Mouse (Mus musculus) left cerebral cortex, postnatal 36 days (tissue): ENCODE data around the gene Metrn. TPM values are rescaled to one million over a fixed set of nuclear protein-coding genes. Genes with fewer than 3 reads are reported as not detected.
A peak's percentile ranks its signal among the peaks of the same experiment; 100 is the strongest.

Experiments
- DNase-seq, 2 experiments: peaks; one replicate each; pipeline ENCODE4 v3.0.0; 2021 to 2022; ENCODE audit warnings: low spot score in 2 of 2, mixed read lengths in 1 of 2
- intact Hi-C: fragments of 180-260 bp; cut with DNase I; formaldehyde crosslinking; loops from one replicate; pipeline ENCODE4 v1.15.1; 2025
- microRNA-seq: library from miRNA; unstranded; fragments of <30 nt; microRNA quantifications from one replicate; pipeline ENCODE4 v1.2.0, GENCODE M21; 2022
- total RNA-seq, 2 experiments: library from RNA; stranded (reverse); gene quantifications; 2 replicates each; pipeline ENCODE4 v1.2.3; 2021

Metrn gene
- total RNA-seq, 2 experiments from 2014 or later: 80.7 to 96.2 TPM

DNA sequence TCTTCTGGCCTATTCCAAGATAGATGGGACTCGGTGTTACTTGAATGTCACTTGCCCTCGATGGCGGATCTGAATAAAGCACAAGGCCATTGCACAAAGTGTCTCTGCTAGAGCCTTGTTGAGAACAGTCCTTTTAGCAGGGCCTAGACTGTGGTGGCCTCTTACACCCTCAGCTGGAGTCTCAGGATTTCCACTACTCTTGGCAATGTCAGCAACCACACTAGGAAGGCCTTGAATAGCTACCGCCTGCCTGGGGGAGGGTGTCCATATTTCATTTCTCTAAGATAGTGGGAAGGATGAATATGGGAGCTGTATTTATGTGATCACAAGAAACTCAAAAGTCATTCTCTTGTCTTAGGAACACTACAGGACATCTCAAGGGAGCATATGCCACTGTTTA, 48.7 kb downstream of the Metrn start:
- intact Hi-C loops: no loop called here
- no peak for DNase-seq

DNA sequence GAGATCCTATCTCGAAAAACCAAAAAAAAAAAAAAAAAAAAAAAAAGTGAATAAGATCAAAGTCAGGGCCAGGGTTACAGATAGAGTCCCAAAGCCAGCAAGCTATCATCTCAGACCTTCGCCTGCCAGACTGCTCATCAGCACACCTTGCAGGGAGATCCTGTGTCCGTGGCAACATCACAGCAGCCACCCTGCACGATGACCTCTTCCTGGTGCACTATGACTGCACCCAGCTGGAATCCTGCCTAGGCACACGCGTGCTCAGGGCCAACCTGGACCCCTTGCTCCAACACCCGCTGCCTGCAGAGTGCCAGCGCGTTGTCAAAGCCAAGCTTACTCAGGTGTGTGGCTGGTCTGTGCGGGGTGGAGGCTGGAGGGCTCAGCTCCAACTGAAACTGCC, 52.6 kb downstream of the Metrn start:
- intact Hi-C loops: no loop called here
- DNase-seq: no peak

DNA sequence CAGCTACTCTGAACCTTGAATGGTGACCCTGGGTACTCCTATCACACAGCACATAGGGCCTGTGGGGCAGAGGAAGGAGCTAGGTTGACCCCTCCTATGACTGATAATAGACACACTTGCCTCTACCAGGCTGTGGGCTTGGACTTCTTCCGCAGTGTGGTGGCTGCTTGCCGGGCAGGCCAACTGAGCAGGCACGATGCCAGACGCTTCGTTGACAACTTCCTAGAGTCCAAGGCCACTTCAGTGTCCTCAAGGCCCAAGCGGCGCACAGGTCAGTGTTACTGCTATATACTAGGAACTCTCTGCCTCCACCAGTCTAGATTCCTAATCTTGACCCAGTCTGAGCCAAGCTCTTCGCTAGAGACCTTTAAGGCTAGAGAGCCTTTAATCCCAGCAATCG, 53.1 kb downstream of the Metrn start:
- no peak for DNase-seq
- intact Hi-C loops: no loop called here

Small RNA genes within 50 kb of the gene (microRNA-seq; reads per million reads assigned to microRNA genes)
- gene Gm25083 (not detected), gene Mir3082 (4.3 reads per million, percentile 12 among the genes with 10 or more reads in this experiment), gene Mir6966 (2.8 reads per million, percentile 5 among the genes with 10 or more reads in this experiment)

Other genes with a start within 250 kb of the Metrn start
- gene Sox8, start 226.4 kb downstream of the Metrn start, total RNA-seq: 10 to 100 TPM; 42.8 to 65.3 TPM
- gene Lmf1, start 218.1 kb downstream of the Metrn start, total RNA-seq: 10 to 100 TPM; 22.1 to 26.7 TPM
- gene Gng13, start 80.0 kb downstream of the Metrn start, total RNA-seq: 100 to 1,000 TPM; 154 to 195 TPM
- gene Chtf18, start 69.7 kb downstream of the Metrn start, total RNA-seq: 1 to 10 TPM; 2.9 to 3.7 TPM
- 10 to 100 TPM; 49.5 to 58.9 TPM for gene Rpusd1, start 69.5 kb downstream of the Metrn start, total RNA-seq
- under 1 TPM; 0.35 to 0.39 TPM for gene Mslnl, start 61.1 kb downstream of the Metrn start, total RNA-seq
- gene Msln, start 42.8 kb downstream of the Metrn start, total RNA-seq: 1 to 10 TPM; 1.5 to 4.7 TPM
- 10 to 100 TPM; 29.5 to 42.9 TPM for gene Narfl, start 23.4 kb downstream of the Metrn start, total RNA-seq
- gene Haghl, start 11.5 kb downstream of the Metrn start, total RNA-seq: 100 to 1,000 TPM; 114 to 117 TPM
- gene Ccdc78, start 10.6 kb downstream of the Metrn start, total RNA-seq: not detected
- gene Fam173a, start 4.2 kb downstream of the Metrn start, total RNA-seq: 10 to 100 TPM; 81.2 to 81.7 TPM
- under 1 TPM in 1 of 2 experiments, not detected in 1; 0.52 TPM for gene AC134908.4, start 1.5 kb downstream of the Metrn start, total RNA-seq
- 100 to 1,000 TPM; 668 to 710 TPM for gene Fbxl16, start 11.9 kb upstream of the Metrn start, total RNA-seq
- gene Wdr24, start 26.5 kb upstream of the Metrn start, total RNA-seq: 10 to 100 TPM; 23.9 to 26.5 TPM
- 10 to 100 TPM; 54.1 to 58.7 TPM for gene Jmjd8, start 31.7 kb upstream of the Metrn start, total RNA-seq
- gene Stub1, start 36.3 kb upstream of the Metrn start, total RNA-seq: 100 to 1,000 TPM; 171 to 188 TPM
- 10 to 100 TPM; 47.5 to 54.0 TPM for gene Rhbdl1, start 40.2 kb upstream of the Metrn start, total RNA-seq
- 10 to 100 TPM; 22.0 to 24.9 TPM for gene Gm20683, start 44.6 kb upstream of the Metrn start, total RNA-seq
- 10 to 100 TPM; 73.7 to 86.7 TPM for gene Rhot2, start 47.7 kb upstream of the Metrn start, total RNA-seq
- 10 to 100 TPM; 21.2 to 36.6 TPM for gene Wdr90, start 64.4 kb upstream of the Metrn start, total RNA-seq
- 10 to 100 TPM; 23.5 to 29.8 TPM for gene Mcrip2, start 71.6 kb upstream of the Metrn start, total RNA-seq
- 10 to 100 TPM; 33.3 to 36.4 TPM for gene Mettl26, start 77.9 kb upstream of the Metrn start, total RNA-seq
- gene Wfikkn1, start 83.7 kb upstream of the Metrn start, total RNA-seq: 1 to 10 TPM; 1.4 to 1.5 TPM
- 10 to 100 TPM; 46.1 to 58.0 TPM for gene Rab40c, start 122.6 kb upstream of the Metrn start, total RNA-seq
- gene Pigq, start 147.8 kb upstream of the Metrn start, total RNA-seq: 100 to 1,000 TPM; 106 to 120 TPM
- gene Nhlrc4, start 147.8 kb upstream of the Metrn start, total RNA-seq: under 1 TPM in 1 of 2 experiments, not detected in 1; 0.30 TPM
- under 1 TPM; 0.41 to 0.59 TPM for gene A930017K11Rik, start 155.4 kb upstream of the Metrn start, total RNA-seq
- gene Capn15, start 188.7 kb upstream of the Metrn start, total RNA-seq: 10 to 100 TPM; 40.8 to 58.4 TPM